Mouse (Mus musculus) hindbrain, postnatal 0 days (tissue): ENCODE results near the gene Ddc. TPM values are rescaled to one million over a fixed set of nuclear protein-coding genes. Genes with fewer than 3 reads are reported as not detected.

ENCODE experiments used
- ATAC-seq: fragments of 200-750 bp; cut with Nextera tagmentation; 2 replicates; pipeline ENCODE4 v1.8.0; 2017; ENCODE audit warnings: mild to moderate bottlenecking, moderate TSS enrichment, moderate library complexity
- DNase-seq: peaks from one replicate; pipeline ENCODE4 v3.0.0-alpha.2; 2015; ENCODE audit warnings: low spot score
- H3K27ac ChIP-seq: fragments of 300-500 bp; sonication (generic); 2 replicates; pipeline ENCODE4 v1.5.1; 2014; ENCODE audit warnings: mild to moderate bottlenecking
- H3K27me3 ChIP-seq: fragments of 300-500 bp; sonication (generic); 2 replicates; pipeline ENCODE4 v1.6.1; 2014; ENCODE audit warnings: low read length, mixed read lengths; ENCODE audit not compliant: insufficient read depth
- H3K36me3 ChIP-seq: fragments of 300-500 bp; sonication (generic); 2 replicates; pipeline ENCODE4 v1.6.1; 2014; ENCODE audit warnings: low read length, mixed read lengths; ENCODE audit not compliant: insufficient read depth
- H3K4me1 ChIP-seq: fragments of 300-500 bp; sonication (generic); 2 replicates; pipeline ENCODE4 v1.6.1; 2014; ENCODE audit warnings: antibody characterized with exemption, low read length, mixed read lengths; ENCODE audit not compliant: insufficient read depth
- H3K4me2 ChIP-seq: fragments of 300-500 bp; sonication (generic); 2 replicates; pipeline ENCODE4 v1.6.1; 2014; ENCODE audit warnings: low read depth, mild to moderate bottlenecking, low read length, moderate library complexity, mixed read lengths
- H3K4me3 ChIP-seq: fragments of 300-500 bp; sonication (generic); 2 replicates; pipeline ENCODE4 v1.5.1; 2014; ENCODE audit warnings: low read length
- H3K9ac ChIP-seq: fragments of 300-500 bp; sonication (generic); replicated peaks from 2 replicates; pipeline ENCODE4 v1.6.1; 2014; ENCODE audit warnings: mild to moderate bottlenecking, low read length, moderate library complexity, mixed read lengths
- H3K9me3 ChIP-seq: fragments of 300-500 bp; sonication (generic); 2 replicates; pipeline ENCODE4 v1.6.1; 2016; ENCODE audit warnings: low read length, mixed read lengths
- CTCF ChIP-seq: IDR thresholded peaks from 2 replicates; pipeline ENCODE4 v1.5.1; 2016; ENCODE audit warnings: antibody characterized with exemption, control low read depth, low read depth
- WGBS: fragments of 180-500 bp; shearing (Covaris S2); extraction: QIAGEN DNeasy Blood & Tissue Kit; methylation state at CpG from one replicate; pipeline ENCODE4 v1.1.7; 2014; 5-methylcytosine and 5-hydroxymethylcytosine counted together
- polyA plus RNA-seq: library from polyadenylated mRNA; unstranded; fragments of >200 nt; fragmentation: Nextera tagmentation; extraction: Ambion mirVana; gene quantifications from 2 replicates; pipeline ENCODE4 v1.2.1, GENCODE M21; 2015
- total RNA-seq: library from RNA; depleted of rRNA; stranded (reverse); fragments of >200 nt; gene quantifications from 2 replicates; pipeline ENCODE4 v1.2.3, GENCODE M21; 2014

Gene Ddc
- total and polyA plus RNA-seq, 2 experiments from 2014 or later: 13.7 to 15.4 TPM

GRCm38 (mm10) chr11:11907703-11908413, 9.9 kb upstream of the Ddc start:
- DNase-seq: no peak
- 56% methylated on average over 7 of the region's 7 CpGs for WGBS
- Histone ChIP-seq H3K27ac (no peak overlapping the region), H3K27me3 (no peaks in the 10 kb centered on the region), H3K4me1 (no peaks in the 10 kb centered on the region), H3K4me3 (no peak overlapping the region), H3K36me3 (no peaks in the 10 kb centered on the region), H3K4me2 (no peak overlapping the region), H3K9me3 (no peaks in the 10 kb centered on the region), H3K9ac (no peak overlapping the region)
- TF ChIP-seq CTCF: no peak
- ATAC-seq: no peak

- TF ChIP-seq CTCF: no peak
- H3K27ac ChIP-seq: no peak overlapping the region
- H3K36me3 ChIP-seq: no peaks in the 10 kb centered on the region
- H3K4me1 ChIP-seq: no peaks in the 10 kb centered on the region
- ATAC-seq (no peak), DNase-seq (no peak)
- no peaks in the 10 kb centered on the region for H3K27me3 ChIP-seq
- no peaks in the 10 kb centered on the region for H3K9me3 ChIP-seq
- H3K9ac ChIP-seq: no peak overlapping the region
- H3K4me2 ChIP-seq: no peak overlapping the region
- no peak overlapping the region for H3K4me3 ChIP-seq
These were observed 7.6 kb upstream of the Ddc start for GRCm38 (mm10) chr11:11905518-11905917.

DNA sequence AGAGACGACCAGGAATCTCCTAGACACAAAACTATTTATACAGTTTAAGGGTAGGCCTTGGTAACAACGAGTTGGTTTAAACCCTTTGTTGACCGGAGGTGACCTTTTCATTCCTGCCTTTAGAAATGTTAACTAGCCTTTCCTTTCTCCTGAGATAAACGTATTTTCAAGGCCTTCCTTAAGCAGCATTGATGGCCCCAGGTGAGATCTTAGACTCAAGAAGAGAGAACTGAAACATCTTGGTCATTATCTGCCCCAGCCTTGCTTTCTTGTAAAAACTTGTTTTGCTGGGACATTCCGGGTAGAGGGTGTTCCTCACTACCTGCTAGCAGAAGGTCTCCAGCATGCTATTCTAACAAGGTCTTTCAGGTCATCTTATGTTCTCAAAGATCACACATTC, 7.1 kb upstream of the Ddc start:
- no peak overlapping the region for H3K4me2 ChIP-seq
- no peak for TF ChIP-seq CTCF
- H3K4me3 ChIP-seq: no peak overlapping the region
- H3K36me3 ChIP-seq: no peaks in the 10 kb centered on the region
- H3K9ac ChIP-seq: no peak overlapping the region
- no peaks in the 10 kb centered on the region for H3K4me1 ChIP-seq
- ATAC-seq: no peak
- no peak for DNase-seq
- no peaks in the 10 kb centered on the region for H3K9me3 ChIP-seq
- WGBS: 75% methylated on average over 5 of the region's 5 CpGs
- H3K27me3 ChIP-seq: no peaks in the 10 kb centered on the region
- no peak overlapping the region for H3K27ac ChIP-seq

- Histone ChIP-seq H3K4me3 (no peak overlapping the region), H3K9me3 (no peaks in the 10 kb centered on the region), H3K27ac (no peak overlapping the region), H3K4me2 (no peak overlapping the region), H3K27me3 (no peaks in the 10 kb centered on the region), H3K9ac (no peak overlapping the region), H3K36me3 (no peaks in the 10 kb centered on the region), H3K4me1 (no peaks in the 10 kb centered on the region)
- 70% methylated on average over 5 of the region's 5 CpGs for WGBS
- no peak for TF ChIP-seq CTCF
- ATAC-seq: peak; percentile 49; the same call in 1 of the 2 replicates
- no peak for DNase-seq
These were observed 3.6 kb upstream of the Ddc start for GRCm38 (mm10) chr11:11901509-11901908.

DNA sequence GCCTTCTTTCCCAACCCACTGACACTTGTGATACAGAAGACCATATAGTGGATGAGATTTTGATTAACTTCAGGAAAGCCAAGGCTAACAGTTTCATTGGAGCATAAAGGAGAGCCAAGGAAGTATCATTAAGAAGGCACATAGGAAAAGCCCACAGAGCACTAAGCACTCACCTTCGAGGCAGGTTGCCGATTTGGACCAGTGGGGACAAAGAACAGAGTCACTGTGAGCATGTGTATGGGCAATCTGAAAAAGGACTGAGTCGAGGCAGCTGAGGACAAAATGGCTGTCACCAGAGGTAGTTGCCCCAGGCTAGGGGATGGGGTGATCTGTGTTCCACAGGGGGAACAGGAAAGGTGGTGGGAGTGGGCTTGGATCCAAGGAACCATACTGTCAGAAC, 552 bp upstream of the Ddc start:
- Histone ChIP-seq H3K4me1 (no peaks in the 10 kb centered on the region), H3K9me3 (no peaks in the 10 kb centered on the region), H3K4me3 (no peak overlapping the region), H3K9ac (no peak overlapping the region), H3K4me2 (no peak overlapping the region), H3K27ac (no peak overlapping the region), H3K27me3 (no peaks in the 10 kb centered on the region), H3K36me3 (no peaks in the 10 kb centered on the region)
- WGBS: 84% methylated on average over 3 of the region's 3 CpGs
- no peak for ATAC-seq
- no peak for DNase-seq
- no peak for TF ChIP-seq CTCF

GRCm38 (mm10) chr11:11895479-11895878, 2.5 kb downstream of the Ddc start:
- H3K36me3 ChIP-seq: no peaks in the 10 kb centered on the region
- H3K4me3 ChIP-seq: no peak overlapping the region
- no peak for TF ChIP-seq CTCF
- H3K9me3 ChIP-seq: no peaks in the 10 kb centered on the region
- no peaks in the 10 kb centered on the region for H3K4me1 ChIP-seq
- no peak overlapping the region for H3K4me2 ChIP-seq
- no peaks in the 10 kb centered on the region for H3K27me3 ChIP-seq
- DNase-seq (no peak), ATAC-seq (no peak)
- no peak overlapping the region for H3K27ac ChIP-seq
- no peak overlapping the region for H3K9ac ChIP-seq
- WGBS: 93% methylated on average over 2 of the region's 2 CpGs

- H3K27ac ChIP-seq: no peak overlapping the region
- WGBS: 84% methylated on average over 1 of the region's 1 CpGs
These were observed 4.2 kb downstream of the Ddc start for GRCm38 (mm10) chr11:11893769-11894168.

More at GRCm38 (mm10) chr11:11893769-11894168, 4.2 kb downstream of the Ddc start:
- ATAC-seq (no peak), DNase-seq (no peak)
- Histone ChIP-seq H3K9me3 (no peaks in the 10 kb centered on the region), H3K27me3 (no peaks in the 10 kb centered on the region), H3K36me3 (no peaks in the 10 kb centered on the region), H3K9ac (no peak overlapping the region), H3K4me2 (no peak overlapping the region), H3K4me3 (no peak overlapping the region), H3K4me1 (no peaks in the 10 kb centered on the region)
- no peak for TF ChIP-seq CTCF
